Mouse (Mus musculus) lung, embryonic 16.5 days (tissue): ENCODE measurements around the gene Prdm10. TPM values are rescaled to one million over a fixed set of nuclear protein-coding genes. Genes with fewer than 3 reads are reported as not detected.

Source experiments
- ATAC-seq: fragments of 200-750 bp; cut with Nextera tagmentation; 2 replicates; pipeline ENCODE4 v1.8.0; 2017; ENCODE audit warnings: low read depth, mild to moderate bottlenecking, moderate library complexity
- H3K27ac ChIP-seq: fragments of 300-500 bp; sonication (generic); 2 replicates; pipeline ENCODE4 v1.5.1; 2014; ENCODE audit warnings: mild to moderate bottlenecking, control low read depth, low read length
- H3K27me3 ChIP-seq: fragments of 300-500 bp; sonication (generic); 2 replicates; pipeline ENCODE4 v1.6.1; 2014; ENCODE audit warnings: low read depth, low read length, mixed read lengths; ENCODE audit not compliant: control insufficient read depth, insufficient read depth
- H3K36me3 ChIP-seq: fragments of 300-500 bp; sonication (generic); 2 replicates; pipeline ENCODE4 v1.6.1; 2014; ENCODE audit warnings: low read length; ENCODE audit not compliant: control insufficient read depth, insufficient read depth
- H3K4me1 ChIP-seq: fragments of 300-500 bp; sonication (generic); replicated peaks from 2 replicates; pipeline ENCODE4 v1.6.1; 2014; ENCODE audit warnings: low read length, mixed read lengths; ENCODE audit not compliant: control insufficient read depth, insufficient read depth
- H3K4me2 ChIP-seq: fragments of 300-500 bp; sonication (generic); 2 replicates; pipeline ENCODE4 v1.6.1; 2014; ENCODE audit warnings: low read depth, low read length, control low read depth
- H3K4me3 ChIP-seq: fragments of 300-500 bp; sonication (generic); 2 replicates; pipeline ENCODE4 v1.5.1; 2014; ENCODE audit warnings: mild to moderate bottlenecking, low read length, control low read depth
- H3K9ac ChIP-seq: fragments of 300-500 bp; sonication (generic); 2 replicates; pipeline ENCODE4 v1.6.1; 2014; ENCODE audit warnings: low read length, control low read depth
- H3K9me3 ChIP-seq: fragments of 300-500 bp; sonication (generic); 2 replicates; pipeline ENCODE4 v1.6.1; 2016; ENCODE audit warnings: low read length; ENCODE audit not compliant: control insufficient read depth
- WGBS: fragments of 180-500 bp; shearing (Covaris S2); extraction: QIAGEN DNeasy Blood & Tissue Kit; methylation state at CpG from one replicate; pipeline ENCODE4 v1.1.7; 2014; 5-methylcytosine and 5-hydroxymethylcytosine counted together
- polyA plus RNA-seq: library from polyadenylated mRNA; unstranded; fragments of >200 nt; fragmentation: Nextera tagmentation; extraction: Ambion mirVana; gene quantifications from 2 replicates; pipeline ENCODE4 v1.2.1, GENCODE M21; 2015

Gene Prdm10
- polyA plus RNA-seq, 1 experiment from 2014 or later: 4.8 TPM

DNA sequence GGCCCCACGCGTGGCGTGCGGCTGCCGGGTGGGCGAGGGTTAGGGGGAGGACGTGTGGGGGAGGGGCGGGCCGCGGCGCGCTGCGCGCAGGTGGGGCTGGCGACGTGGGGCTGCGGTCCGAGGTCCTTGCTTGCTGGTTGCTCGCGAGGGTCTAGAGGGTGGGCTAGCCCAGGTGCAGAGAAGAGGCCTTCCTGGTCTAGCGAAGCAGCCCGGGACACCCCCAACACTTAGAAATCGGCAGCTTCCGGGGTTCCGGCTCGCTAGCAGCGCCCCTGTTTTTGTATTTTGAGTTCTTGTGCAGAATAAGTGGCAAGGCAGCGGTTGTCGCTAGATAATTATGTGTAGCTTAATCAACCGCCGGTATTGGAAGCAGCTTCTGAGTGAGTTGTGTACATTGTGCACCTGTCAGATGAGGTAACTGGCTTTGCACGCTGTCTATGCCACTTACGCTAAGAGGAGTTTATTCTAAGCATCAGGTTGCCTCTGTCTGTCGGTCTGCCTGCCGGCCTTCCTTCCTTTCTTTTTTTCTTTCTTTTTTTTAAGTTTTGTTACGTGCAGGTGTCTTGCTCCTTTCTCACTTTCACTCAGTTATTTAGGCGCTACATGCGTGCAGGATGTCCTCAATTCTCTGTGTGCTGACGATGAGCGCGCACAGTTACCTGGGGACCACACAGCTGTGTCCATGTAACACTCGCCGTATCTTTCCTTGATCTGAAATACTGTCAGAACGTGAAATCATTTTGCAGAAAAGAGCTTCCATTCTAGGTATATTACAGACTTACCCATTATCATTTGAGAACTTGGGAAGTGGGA lies 106.2 kb downstream of the Prdm10 start:
- Histone ChIP-seq H3K9ac (peak overlapping the region; percentile 86), H3K4me3 (peak overlapping the region; percentile 86), H3K9me3 (no peaks in the 10 kb centered on the region), H3K36me3 (peaks cover 4% of the 10 kb centered on the region; the same call in 1 of the 2 replicates), H3K4me2 (peak overlapping the region; percentile 75), H3K27me3 (no peaks in the 10 kb centered on the region), H3K4me1 (peaks cover 12% of the 10 kb centered on the region), H3K27ac (peak overlapping the region; percentile 37; the same call in 1 of the 2 replicates)
- ATAC-seq: peak; percentile 66
- WGBS: 9% methylated on average over 36 of the region's 44 CpGs

DNA sequence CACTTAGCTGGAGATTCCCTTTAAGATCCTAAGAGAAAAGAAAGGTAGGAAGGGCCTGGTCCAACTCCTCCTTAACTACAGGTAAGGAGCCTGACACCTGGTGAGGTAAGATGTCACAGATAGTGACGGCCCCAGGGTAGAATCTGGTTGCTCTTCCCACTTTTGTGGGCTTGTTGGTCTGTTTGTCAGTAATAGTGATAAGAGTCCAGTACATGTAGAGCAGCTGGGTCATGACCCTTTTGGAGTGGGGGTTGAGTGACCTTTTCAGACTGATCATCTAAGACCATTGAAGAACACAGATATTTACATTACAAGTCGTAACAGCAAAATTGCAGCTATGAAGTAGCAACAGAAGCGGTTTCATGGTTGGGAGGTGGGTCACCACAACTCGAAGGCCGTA lies 106.9 kb downstream of the Prdm10 start:
- no peak overlapping the region; the same call in 1 of the 2 replicates for H3K9ac ChIP-seq
- H3K27ac ChIP-seq: no peak overlapping the region
- peak overlapping the region; percentile 86 for H3K4me3 ChIP-seq
- WGBS: 80% methylated on average over 5 of the region's 5 CpGs
- no peaks in the 10 kb centered on the region for H3K27me3 ChIP-seq
- ATAC-seq: no peak
- H3K4me2 ChIP-seq: peak overlapping the region; percentile 75
- H3K4me1 ChIP-seq: peaks cover 12% of the 10 kb centered on the region
- H3K36me3 ChIP-seq: peaks cover 9% of the 10 kb centered on the region; the same call in 1 of the 2 replicates
- no peaks in the 10 kb centered on the region for H3K9me3 ChIP-seq

GRCm38 (mm10) chr9:31400441-31400840 lies 120.1 kb downstream of the Prdm10 start:
- 41% methylated on average over 4 of the region's 4 CpGs for WGBS
- Histone ChIP-seq H3K4me3 (no peak overlapping the region), H3K9me3 (no peaks in the 10 kb centered on the region), H3K27ac (no peak overlapping the region), H3K9ac (no peak overlapping the region), H3K4me1 (no peaks in the 10 kb centered on the region), H3K27me3 (no peaks in the 10 kb centered on the region), H3K36me3 (peaks cover 61% of the 10 kb centered on the region), H3K4me2 (no peak overlapping the region)
- ATAC-seq: no peak; the same call in 1 of the 2 replicates

DNA sequence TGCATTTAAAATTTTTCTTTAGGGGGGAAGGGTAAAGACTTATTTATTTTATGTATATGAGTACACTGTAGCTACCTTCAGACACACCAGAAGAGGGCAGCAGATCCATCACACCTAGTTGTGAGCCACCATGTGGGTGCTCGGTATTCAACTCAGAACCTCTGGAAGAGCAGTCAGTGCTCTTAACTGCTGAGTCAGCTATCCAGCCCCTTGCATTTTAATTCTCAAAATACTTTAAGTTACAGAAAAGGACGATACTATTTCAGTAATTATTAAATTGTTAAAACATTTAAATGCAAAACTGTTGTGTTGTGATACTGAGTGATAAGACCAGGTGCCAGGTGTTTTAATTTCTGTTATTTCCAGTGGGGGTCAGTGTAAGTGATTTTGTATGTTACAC lies 124.0 kb downstream of the Prdm10 start:
- no peaks in the 10 kb centered on the region for H3K27me3 ChIP-seq
- H3K4me1 ChIP-seq: no peaks in the 10 kb centered on the region
- no peaks in the 10 kb centered on the region for H3K9me3 ChIP-seq
- peaks cover 50% of the 10 kb centered on the region for H3K36me3 ChIP-seq
- H3K27ac ChIP-seq: no peak overlapping the region
- H3K4me2 ChIP-seq: no peak overlapping the region
- ATAC-seq: no peak
- no peak overlapping the region for H3K4me3 ChIP-seq
- H3K9ac ChIP-seq: no peak overlapping the region
- WGBS: 85% methylated on average over 2 of the region's 2 CpGs

DNA sequence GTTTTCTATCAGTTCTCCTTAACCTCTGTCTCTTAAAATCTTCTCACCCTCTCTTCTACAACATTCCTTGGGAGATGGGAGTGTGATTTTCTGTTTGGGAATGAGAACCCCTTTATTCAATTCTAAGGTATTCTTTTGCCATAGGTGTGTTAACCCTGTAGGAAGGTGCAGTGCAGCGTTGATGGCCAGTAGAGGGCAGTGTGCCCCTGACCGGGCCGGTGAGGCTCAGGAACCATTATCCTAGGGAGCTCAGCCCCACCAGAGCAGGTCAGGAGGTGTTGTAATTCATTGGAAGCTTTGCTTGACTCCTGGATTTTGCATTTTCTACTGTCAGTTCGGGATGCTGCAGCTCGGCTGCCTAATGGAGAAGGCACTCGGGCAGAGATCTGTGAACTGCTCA lies 124.9 kb downstream of the Prdm10 start:
- 59% methylated on average over 6 of the region's 6 CpGs for WGBS
- Histone ChIP-seq H3K36me3 (peaks cover 50% of the 10 kb centered on the region), H3K9ac (no peak overlapping the region), H3K27ac (no peak overlapping the region), H3K4me3 (no peak overlapping the region), H3K4me1 (no peaks in the 10 kb centered on the region), H3K4me2 (no peak overlapping the region), H3K27me3 (no peaks in the 10 kb centered on the region), H3K9me3 (no peaks in the 10 kb centered on the region)
- ATAC-seq: no peak

DNA sequence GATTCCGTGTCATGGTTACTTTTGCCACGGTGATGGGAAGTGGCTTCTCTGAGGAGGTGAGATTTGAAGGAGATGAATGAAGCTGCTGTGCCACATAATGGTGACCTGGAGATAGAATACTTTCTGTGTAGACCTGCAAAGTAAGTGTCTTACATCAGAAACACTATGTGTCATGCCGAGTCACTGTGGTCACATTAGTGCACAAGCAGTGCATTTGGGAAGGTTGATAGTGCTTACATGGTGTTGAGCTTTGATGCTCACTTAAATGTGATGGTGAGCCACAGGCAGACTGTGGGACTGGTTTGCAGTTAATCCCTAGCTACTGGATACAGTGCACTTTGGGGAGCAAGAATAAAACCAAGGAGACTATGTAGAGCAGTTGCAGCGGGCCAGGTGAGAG lies 131.8 kb downstream of the Prdm10 start:
- H3K4me2 ChIP-seq: no peak overlapping the region
- peaks cover 67% of the 10 kb centered on the region for H3K36me3 ChIP-seq
- no peak for ATAC-seq
- WGBS: 73% methylated on average over 4 of the region's 4 CpGs
- no peak overlapping the region for H3K9ac ChIP-seq
- H3K4me1 ChIP-seq: no peaks in the 10 kb centered on the region
- H3K9me3 ChIP-seq: no peaks in the 10 kb centered on the region
- H3K27ac ChIP-seq: no peak overlapping the region
- H3K27me3 ChIP-seq: no peaks in the 10 kb centered on the region
- H3K4me3 ChIP-seq: no peak overlapping the region

DNA sequence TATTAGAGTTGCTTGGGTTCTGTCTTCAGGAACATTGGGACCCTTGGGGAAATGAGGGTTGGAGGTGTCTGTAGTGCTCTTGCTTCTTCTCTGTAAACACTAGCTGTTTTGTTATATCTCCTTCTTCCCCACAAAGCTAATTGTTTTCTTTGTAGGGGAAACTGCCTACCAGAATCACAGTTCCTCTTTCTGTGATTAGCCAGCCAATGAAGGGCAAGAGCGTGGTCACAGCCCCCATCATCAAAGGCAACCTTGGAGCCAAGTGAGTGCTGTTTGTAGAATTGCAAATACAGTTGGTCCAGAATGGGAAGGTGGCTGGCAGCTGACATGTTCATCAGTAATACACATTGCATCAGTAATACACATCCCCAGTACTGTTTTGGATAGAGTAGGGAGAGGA lies 138.5 kb downstream of the Prdm10 start:
- H3K4me3 ChIP-seq: no peak overlapping the region
- WGBS: 79% methylated on average over 1 of the region's 1 CpGs
- H3K9me3 ChIP-seq: no peaks in the 10 kb centered on the region
- no peaks in the 10 kb centered on the region for H3K27me3 ChIP-seq
- no peak for ATAC-seq
- no peak overlapping the region for H3K4me2 ChIP-seq
- peaks cover 51% of the 10 kb centered on the region for H3K36me3 ChIP-seq
- no peaks in the 10 kb centered on the region for H3K4me1 ChIP-seq
- H3K9ac ChIP-seq: no peak overlapping the region
- no peak overlapping the region for H3K27ac ChIP-seq

DNA sequence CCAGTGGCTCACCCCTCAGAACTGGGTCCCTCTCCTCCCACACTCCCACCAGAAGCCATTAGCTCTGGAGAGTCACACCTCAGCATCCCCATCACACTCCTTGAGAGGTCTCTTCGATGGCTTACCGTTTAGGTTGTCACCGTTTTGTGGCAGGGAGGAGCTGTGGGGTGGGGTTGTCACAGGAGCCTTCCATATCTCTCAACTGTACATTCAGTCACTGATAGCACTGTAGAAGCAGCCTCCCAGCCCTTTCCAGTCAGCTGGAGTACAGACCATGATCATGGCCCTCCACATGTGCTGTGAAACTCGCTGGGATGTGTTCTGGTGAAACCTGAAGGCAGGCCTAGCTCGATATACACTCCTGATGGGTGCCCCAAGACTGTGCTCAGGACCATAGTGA lies 141.8 kb downstream of the Prdm10 start:
- ATAC-seq: no peak

DNA sequence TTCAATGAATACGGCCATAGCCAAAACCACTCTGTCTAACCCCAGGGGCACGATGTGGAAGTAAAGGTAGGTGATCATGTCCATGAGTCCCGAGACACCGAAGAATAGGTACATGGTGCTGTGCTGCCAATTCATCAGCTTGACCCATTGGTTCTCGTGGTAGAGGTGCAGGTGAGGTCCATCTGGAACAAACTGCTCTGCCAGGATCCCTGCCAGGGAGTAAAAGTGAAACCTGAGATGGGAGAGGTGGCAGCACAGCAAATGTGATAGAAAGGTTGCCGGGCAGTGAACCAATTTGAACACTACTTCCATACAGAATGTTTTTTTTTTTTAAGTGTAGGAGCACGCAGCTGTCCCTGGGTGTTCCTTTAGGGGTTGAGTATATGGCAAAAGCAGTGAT lies 148.6 kb downstream of the Prdm10 start:
- H3K9me3 ChIP-seq: no peaks in the 10 kb centered on the region
- WGBS: 77% methylated on average over 7 of the region's 7 CpGs
- no peaks in the 10 kb centered on the region for H3K4me1 ChIP-seq
- no peak overlapping the region for H3K9ac ChIP-seq
- H3K27me3 ChIP-seq: no peaks in the 10 kb centered on the region
- H3K4me3 ChIP-seq: no peak overlapping the region
- no peak overlapping the region for H3K27ac ChIP-seq
- no peak for ATAC-seq
- H3K36me3 ChIP-seq: no peaks in the 10 kb centered on the region
- H3K4me2 ChIP-seq: no peak overlapping the region

More for the DNA sequence above, 141.8 kb downstream of the Prdm10 start:
- no peaks in the 10 kb centered on the region for H3K27me3 ChIP-seq
- no peak overlapping the region for H3K4me3 ChIP-seq
- no peaks in the 10 kb centered on the region for H3K4me1 ChIP-seq
- H3K27ac ChIP-seq: no peak overlapping the region
- peaks cover 33% of the 10 kb centered on the region for H3K36me3 ChIP-seq
- 87% methylated on average over 5 of the region's 5 CpGs for WGBS
- no peak overlapping the region for H3K9ac ChIP-seq
- no peak overlapping the region for H3K4me2 ChIP-seq
- H3K9me3 ChIP-seq: no peaks in the 10 kb centered on the region
